Mouse (Mus musculus) kidney, embryonic 15.5 days (tissue): ENCODE results near the gene Txndc9. TPM values are rescaled to one million over a fixed set of nuclear protein-coding genes. Genes with fewer than 3 reads are reported as not detected.
A peak's percentile ranks its signal among the peaks of the same experiment; 100 is the strongest.

Experiments used
- ATAC-seq: fragments of 200-750 bp; cut with Nextera tagmentation; replicated peaks from 2 replicates; pipeline ENCODE4 v1.8.0; 2017; ENCODE audit warnings: moderate TSS enrichment; ENCODE audit not compliant: low FRiP score
- H3K27ac ChIP-seq: fragments of 300-500 bp; sonication (generic); 2 replicates; pipeline ENCODE4 v1.5.1; 2015; ENCODE audit warnings: mild to moderate bottlenecking, inconsistent platforms
- H3K27me3 ChIP-seq: fragments of 300-500 bp; sonication (generic); 2 replicates; pipeline ENCODE4 v1.6.1; 2015; ENCODE audit warnings: inconsistent platforms
- H3K36me3 ChIP-seq: fragments of 300-500 bp; sonication (generic); 2 replicates; pipeline ENCODE4 v1.6.1; 2015; ENCODE audit warnings: inconsistent platforms
- H3K4me1 ChIP-seq: fragments of 300-500 bp; sonication (generic); 2 replicates; pipeline ENCODE4 v1.6.1; 2015; ENCODE audit warnings: inconsistent platforms
- H3K4me2 ChIP-seq: fragments of 300-500 bp; sonication (generic); 2 replicates; pipeline ENCODE4 v1.6.1; 2015; ENCODE audit warnings: moderate library complexity, mild to moderate bottlenecking, inconsistent platforms
- H3K4me3 ChIP-seq: fragments of 300-500 bp; sonication (generic); replicated peaks from 2 replicates; pipeline ENCODE4 v1.5.1; 2015; ENCODE audit warnings: mild to moderate bottlenecking, inconsistent platforms
- H3K9ac ChIP-seq: fragments of 300-500 bp; sonication (generic); 2 replicates; pipeline ENCODE4 v1.6.1; 2015; ENCODE audit warnings: mild to moderate bottlenecking, inconsistent platforms
- H3K9me3 ChIP-seq: fragments of 300-500 bp; sonication (generic); replicated peaks from 2 replicates; pipeline ENCODE4 v1.6.1; 2016; ENCODE audit warnings: inconsistent platforms
- WGBS: fragments of 180-500 bp; shearing (Covaris S2); methylation state at CpG from one replicate; pipeline ENCODE4 v1.1.7; 2015; ENCODE audit warnings: mixed read lengths; 5-methylcytosine and 5-hydroxymethylcytosine counted together
- polyA plus RNA-seq: library from polyadenylated mRNA; unstranded; fragments of >200 nt; fragmentation: Nextera tagmentation; extraction: Ambion mirVana; gene quantifications from 2 replicates; pipeline ENCODE4 v1.2.1, GENCODE M21; 2015

The Txndc9 gene
- polyA plus RNA-seq, 1 experiment from 2014 or later: 123 TPM

GRCm38 (mm10) chr1:37965571-37965970 is 32.1 kb downstream of the Txndc9 start:
- WGBS: 51% methylated on average over 10 of the region's 10 CpGs
- no peak overlapping the region for H3K27ac ChIP-seq
- H3K9ac ChIP-seq: no peak overlapping the region
- no peaks in the 10 kb centered on the region for H3K4me1 ChIP-seq
- no peaks in the 10 kb centered on the region for H3K9me3 ChIP-seq
- H3K36me3 ChIP-seq: no peaks in the 10 kb centered on the region
- no peaks in the 10 kb centered on the region for H3K27me3 ChIP-seq
- ATAC-seq: no peak
- no peak overlapping the region for H3K4me2 ChIP-seq
- no peak overlapping the region for H3K4me3 ChIP-seq

- Histone ChIP-seq H3K4me1 (no peaks in the 10 kb centered on the region), H3K9ac (no peak overlapping the region), H3K4me2 (no peak overlapping the region), H3K27me3 (no peaks in the 10 kb centered on the region), H3K4me3 (no peak overlapping the region), H3K9me3 (no peaks in the 10 kb centered on the region), H3K27ac (no peak overlapping the region), H3K36me3 (no peaks in the 10 kb centered on the region)
- WGBS: 76% methylated on average over 5 of the region's 5 CpGs
- ATAC-seq: no peak
Observed at GRCm38 (mm10) chr1:37959486-37959885, 38.2 kb downstream of the Txndc9 start.

- no peak for ATAC-seq
- Histone ChIP-seq H3K4me3 (no peak overlapping the region), H3K27me3 (no peaks in the 10 kb centered on the region)
Observed at GRCm38 (mm10) chr1:37958516-37958915, 39.2 kb downstream of the Txndc9 start.

GRCm38 (mm10) chr1:37957659-37958058 is 40.0 kb downstream of the Txndc9 start, which contains the start of gene Lyg1:
Gene Lyg1 (minus strand): TSS chr1:37957759.
- no peak within 1 kb of the TSS for H3K27ac ChIP-seq
- H3K9ac ChIP-seq: no peak within 1 kb of the TSS
- no peaks in the 10 kb centered on the region for H3K9me3 ChIP-seq
- no peak within 1 kb of the TSS for H3K4me3 ChIP-seq
- 85% methylated on average over 5 of the region's 5 CpGs for WGBS
- no peaks in the 10 kb centered on the region for H3K27me3 ChIP-seq
- ATAC-seq: no peak
- no peaks in the 10 kb centered on the region for H3K4me1 ChIP-seq
- H3K36me3 ChIP-seq: no peaks in the 10 kb centered on the region
- H3K4me2 ChIP-seq: no peak within 1 kb of the TSS

More at GRCm38 (mm10) chr1:37958516-37958915, 39.2 kb downstream of the Txndc9 start:
- 71% methylated on average over 2 of the region's 2 CpGs for WGBS
- H3K4me2 ChIP-seq: no peak overlapping the region
- H3K9me3 ChIP-seq: no peaks in the 10 kb centered on the region
- no peaks in the 10 kb centered on the region for H3K4me1 ChIP-seq
- H3K36me3 ChIP-seq: no peaks in the 10 kb centered on the region
- no peak overlapping the region for H3K27ac ChIP-seq
- H3K9ac ChIP-seq: no peak overlapping the region

DNA sequence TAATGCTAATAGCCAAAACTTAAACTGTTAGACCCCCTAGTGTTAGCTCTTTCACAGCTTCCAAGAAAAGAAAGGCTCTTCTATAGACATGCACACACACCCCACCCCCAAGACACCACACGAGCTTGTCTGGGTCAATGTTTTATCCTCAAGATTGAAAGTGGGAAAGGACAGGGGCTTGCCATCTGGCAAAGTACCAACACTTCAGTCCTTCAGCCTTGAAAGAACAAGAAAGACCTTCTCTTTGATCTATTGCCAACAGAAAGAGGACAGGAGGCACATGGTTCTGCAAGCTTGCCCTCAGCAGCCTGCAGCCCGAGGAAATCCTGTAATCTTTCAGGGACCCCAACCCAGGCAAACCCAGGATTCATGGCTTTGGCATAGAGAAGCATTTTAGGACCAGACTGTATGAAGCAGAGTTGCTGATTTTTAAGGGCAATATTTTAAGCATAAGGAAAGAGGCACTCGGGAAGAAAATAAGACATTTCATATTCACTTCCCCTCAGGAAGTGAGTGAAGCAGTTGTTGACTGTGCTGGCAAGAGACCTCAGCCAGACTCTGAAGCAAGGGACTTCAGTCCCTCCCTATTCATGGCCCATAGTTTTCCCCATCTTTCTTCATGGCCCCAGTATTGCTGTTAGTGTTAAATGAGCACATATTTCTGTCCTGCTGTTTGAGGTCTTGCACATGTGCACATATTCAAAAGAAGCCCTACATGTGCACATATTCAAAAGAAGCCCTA is 40.8 kb downstream of the Txndc9 start:
- Histone ChIP-seq H3K9me3 (no peaks in the 10 kb centered on the region), H3K27me3 (no peaks in the 10 kb centered on the region), H3K4me2 (no peak overlapping the region), H3K4me3 (no peak overlapping the region), H3K9ac (no peak overlapping the region), H3K27ac (no peak overlapping the region), H3K4me1 (no peaks in the 10 kb centered on the region), H3K36me3 (no peaks in the 10 kb centered on the region)
- 35% methylated on average over 3 of the region's 3 CpGs for WGBS
- 0 out of 2 replicates have a peak, but pooled peaks have one; percentile 12 for ATAC-seq

GRCm38 (mm10) chr1:37955251-37955650 is 42.4 kb downstream of the Txndc9 start:
- Histone ChIP-seq H3K36me3 (no peaks in the 10 kb centered on the region), H3K4me3 (no peak overlapping the region), H3K27me3 (no peaks in the 10 kb centered on the region), H3K9me3 (no peaks in the 10 kb centered on the region), H3K4me1 (no peaks in the 10 kb centered on the region), H3K27ac (no peak overlapping the region), H3K4me2 (no peak overlapping the region), H3K9ac (no peak overlapping the region)
- ATAC-seq: no peak
- 87% methylated on average over 2 of the region's 2 CpGs for WGBS

- no peaks in the 10 kb centered on the region for H3K4me1 ChIP-seq
- H3K9ac ChIP-seq: no peak overlapping the region
- no peaks in the 10 kb centered on the region for H3K36me3 ChIP-seq
- H3K27ac ChIP-seq: no peak overlapping the region
- ATAC-seq: no peak
- H3K27me3 ChIP-seq: no peaks in the 10 kb centered on the region
- H3K9me3 ChIP-seq: no peaks in the 10 kb centered on the region
- H3K4me2 ChIP-seq: no peak overlapping the region
- H3K4me3 ChIP-seq: no peak overlapping the region
- WGBS: 83% methylated on average over 7 of the region's 7 CpGs
Observed at GRCm38 (mm10) chr1:37954786-37955185, 42.9 kb downstream of the Txndc9 start.

GRCm38 (mm10) chr1:37948906-37949305 is 48.8 kb downstream of the Txndc9 start:
- Histone ChIP-seq H3K36me3 (no peaks in the 10 kb centered on the region), H3K27me3 (no peaks in the 10 kb centered on the region), H3K4me1 (no peaks in the 10 kb centered on the region), H3K4me3 (no peak overlapping the region), H3K9me3 (no peaks in the 10 kb centered on the region), H3K27ac (no peak overlapping the region), H3K4me2 (no peak overlapping the region), H3K9ac (no peak overlapping the region)
- WGBS: 80% methylated on average over 2 of the region's 2 CpGs
- ATAC-seq: no peak

Other genes starting within 250 kb of the Txndc9 start
- gene Tsga10, start 131.5 kb downstream of the Txndc9 start, polyA plus RNA-seq: 6.0 and 6.1 TPM in 2 replicates
- gene Lipt1, start 126.2 kb downstream of the Txndc9 start, polyA plus RNA-seq: 8.8 and 9.7 TPM in 2 replicates
- gene Mitd1, start 107.5 kb downstream of the Txndc9 start, polyA plus RNA-seq: 24.5 and 27.2 TPM in 2 replicates
- 227 and 255 TPM in 2 replicates for gene Mrpl30, start 107.4 kb downstream of the Txndc9 start, polyA plus RNA-seq
- not detected in 2 replicates for gene Lyg2, start 81.4 kb downstream of the Txndc9 start, polyA plus RNA-seq
- not detected in 2 replicates for gene Lyg1, start 40.1 kb downstream of the Txndc9 start, polyA plus RNA-seq
- 28.8 and 29.0 TPM in 2 replicates for gene Eif5b, start 117 bp upstream of the Txndc9 start, polyA plus RNA-seq
- gene Rev1, start 131.9 kb upstream of the Txndc9 start, polyA plus RNA-seq: 25.0 and 26.7 TPM in 2 replicates